Mouse (Mus musculus): ENCODE data around the gene Dnah9. TPM values are rescaled to one million over a fixed set of nuclear protein-coding genes. Genes with fewer than 3 reads are reported as not detected.

Dnah9 gene
- 2.3 TPM for polyA plus RNA-seq (2014; fragmentation: Illumina TruSeq; extraction: RNeasy Lipid Tissue Mini Kit (QIAGEN cat#74804))

DNA sequence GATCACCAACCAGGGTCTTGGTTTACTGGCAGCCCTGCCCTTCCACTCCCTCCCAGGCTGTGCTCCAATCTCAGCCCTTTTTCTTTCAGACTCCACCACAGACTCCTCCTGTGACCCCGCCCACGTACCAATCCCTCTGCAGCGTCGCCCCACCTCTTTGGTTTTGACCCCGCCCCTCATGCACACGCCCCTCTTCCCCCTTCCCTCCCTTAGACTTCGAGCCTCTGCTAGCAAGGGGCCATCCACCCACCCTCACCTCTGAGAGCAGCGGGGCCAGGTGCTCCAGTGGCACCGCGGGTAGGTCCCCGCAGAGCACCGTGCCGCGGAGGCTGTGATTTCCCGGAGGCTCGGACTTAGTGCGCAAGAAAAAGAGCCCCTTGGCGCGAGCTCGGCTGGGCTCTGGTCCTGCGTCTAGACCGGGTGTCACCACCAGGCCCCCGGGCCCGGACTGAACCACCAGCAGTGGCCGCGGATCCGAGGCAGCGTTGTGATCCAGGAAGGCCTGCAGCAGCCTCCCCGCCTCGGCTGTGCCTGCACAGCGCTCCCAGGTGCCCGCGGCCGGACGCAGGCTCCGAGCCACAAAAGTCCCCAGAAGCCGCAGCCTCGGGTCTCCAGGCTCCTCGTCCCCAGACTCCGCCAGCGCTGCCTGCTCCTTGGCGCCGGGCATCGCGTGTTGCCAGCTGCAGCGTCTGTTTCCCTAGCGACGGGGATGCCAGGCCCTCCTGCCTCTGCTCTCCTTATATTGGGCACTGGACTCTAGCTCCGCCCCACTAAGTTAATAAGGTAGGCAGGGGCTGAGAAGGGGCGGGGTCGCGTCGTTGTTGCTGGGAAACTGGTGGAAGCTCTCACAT lies at the start of gene Dnah9:
Gene Dnah9 (minus strand): TSS at position 751 of the 851 bp plus-strand sequence.

DNA sequence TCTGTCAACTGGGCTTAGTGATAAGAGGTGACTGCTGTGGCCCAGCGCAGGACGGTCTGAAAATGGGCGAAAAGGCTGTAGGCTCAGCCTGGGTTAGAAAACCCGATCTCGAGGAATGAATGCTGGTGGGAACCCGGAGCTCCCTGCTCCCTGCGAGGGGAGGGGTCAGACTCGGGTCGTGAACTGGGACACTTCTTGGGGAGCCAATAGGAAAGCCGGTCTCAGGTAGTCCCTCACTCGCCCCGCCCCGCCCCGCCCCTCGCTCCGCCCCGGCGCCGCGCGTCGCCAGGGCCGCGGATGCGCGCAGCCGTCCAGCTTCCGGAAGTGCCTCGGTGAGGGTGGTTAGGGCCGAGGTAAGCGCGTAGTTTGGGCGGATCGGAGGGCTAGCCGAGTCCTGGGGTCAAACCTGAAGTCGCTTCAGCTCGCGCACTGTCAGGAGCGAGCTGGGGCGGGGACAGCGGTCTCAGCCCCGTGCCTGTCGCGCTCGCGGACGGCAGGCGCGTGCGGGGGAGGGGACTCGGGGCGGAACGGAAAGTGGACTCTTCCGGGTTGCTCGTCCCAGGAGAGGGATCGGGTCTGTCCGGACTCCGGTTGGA lies 361.3 kb downstream of the Dnah9 start, which contains the start of gene Zkscan6:
Gene Zkscan6 (plus strand): TSS at position 267 of the 596 bp plus-strand sequence.

GRCm38 (mm10) chr11:65788154-65788553 lies 380.2 kb downstream of the Dnah9 start, which contains the start of gene Map2k4:
Gene Map2k4, minus strand, starts transcription at chr11:65788297.

Data from ovary, adult 10 weeks (tissue).